Comparison of ENCODE assay signal across 24 mouse cellular contexts in the genomic region with DNA sequence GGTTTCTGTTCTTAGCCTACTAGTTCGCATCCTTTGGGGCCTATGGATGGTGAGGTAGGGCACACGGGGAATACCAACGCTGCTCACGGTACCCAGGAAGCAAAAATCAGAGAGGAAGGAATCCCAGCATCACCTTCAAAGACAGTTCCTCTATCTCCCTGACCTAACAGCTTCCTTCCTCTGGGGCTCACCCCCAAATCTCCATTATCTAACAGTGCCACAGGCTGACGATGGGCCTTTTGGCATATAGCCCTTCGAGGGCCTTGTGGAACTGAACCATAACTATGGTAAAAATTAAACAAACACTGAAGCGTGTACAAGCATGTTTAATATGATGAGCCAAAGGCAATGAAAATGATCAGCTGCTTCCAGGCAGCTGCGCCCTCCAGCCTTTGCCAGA. TPM values are rescaled to one million over a fixed set of nuclear protein-coding genes. Genes with fewer than 3 reads are reported as not detected.
DNase-seq lines count a peak whose midpoint lies in the region; ATAC-seq and TF ChIP-seq lines count a peak whose summit lies in the region.
"Had no signal": no experiment of that assay in that cellular context is flagged by ENCODE, and none has a peak within 500 bp of the region (broad histone marks: within the 10 kb centered on the region; RNA-seq: fewer than 3 reads in every experiment).

No protein-coding gene starts in this region.

- peak; percentile 44 to 57 for DNase-seq in cerebellum, postnatal 10 days
- no peak for DNase-seq in kidney, postnatal 14 days
- no peak for DNase-seq in lung, postnatal 0 days (ENCODE audit: low spot score)
- DNase-seq in lung, postnatal 25 days (ENCODE audit: low spot score): no peak
- no peak for DNase-seq in urinary bladder, postnatal 36 days (ENCODE audit: low spot score in 2 of 2)
- DNase-seq: adrenal gland, postnatal 10 days; B cell, adult 2 months; cerebellum, adult 18-20 months; cerebellum, adult 9-11 months; embryo, embryonic 11 days; heart, adult 18-20 months; heart, postnatal 10 days; heart, postnatal 4 days had no signal

- no peaks in the 10 kb centered on the region for H3K27me3 ChIP-seq in kidney, embryonic 16.5 days (ENCODE audit: insufficient read depth, low read length)
- H3K27me3 ChIP-seq in lung, postnatal 0 days (replicated peaks; ENCODE audit: insufficient read depth, low read length): no peaks in the 10 kb centered on the region
- H3K27me3 ChIP-seq: embryonic facial prominence, embryonic 15.5 days; hindbrain, embryonic 12.5 days had no signal

- H3K36me3 ChIP-seq in kidney, embryonic 16.5 days (ENCODE audit: insufficient read depth, low read length): no peaks in the 10 kb centered on the region
- H3K36me3 ChIP-seq in lung, postnatal 0 days (ENCODE audit: insufficient read depth, low read length): no peaks in the 10 kb centered on the region
- H3K36me3 ChIP-seq: embryonic facial prominence, embryonic 15.5 days; forebrain, embryonic 10.5 days; hindbrain, embryonic 12.5 days had no signal

- no peak for TF ChIP-seq CTCF in lung, postnatal 0 days (IDR thresholded peaks at IDR 0.05)

- no peak overlapping the region for H3K4me3 ChIP-seq in kidney, embryonic 16.5 days (ENCODE audit: low read length)
- H3K4me3 ChIP-seq in lung, postnatal 0 days (ENCODE audit: low read depth, low read length): no peak overlapping the region
- H3K4me3 ChIP-seq: embryonic facial prominence, embryonic 15.5 days; erythroblast, embryonic 14.5 days; forebrain, embryonic 10.5 days; heart, embryonic 10.5 days; hindbrain, embryonic 12.5 days had no signal

- no peak for ATAC-seq in cerebellum, adult (ENCODE audit: insufficient number of reproducible peaks, low FRiP score, low TSS enrichment)
- no peak for ATAC-seq in kidney, embryonic 16.5 days (ENCODE audit: low FRiP score, low TSS enrichment)
- no peak for ATAC-seq in lung, postnatal 0 days
- peak; percentile 60 for ATAC-seq in megakaryocyte-erythroid progenitor cell, adult 5-6 weeks (replicated peaks; ENCODE audit: low FRiP score, low TSS enrichment, poor library complexity, severe bottlenecking)
- ATAC-seq: CD4-positive, CD25-positive, alpha-beta regulatory T cell, adult 4 months; forebrain, embryonic 14.5 days had no signal

- 80% methylated on average over 8 of the region's 8 CpGs for WGBS in kidney, embryonic 16.5 days
- 50% methylated on average over 8 of the region's 8 CpGs for WGBS in lung, postnatal 0 days

- peak overlapping the region; percentile 52; the same call in 1 of the 2 replicates for H3K27ac ChIP-seq in kidney, embryonic 16.5 days (ENCODE audit: low read length)
- peak overlapping the region; percentile 28; the same call in 1 of the 2 replicates for H3K27ac ChIP-seq in lung, postnatal 0 days (ENCODE audit: low read length)
- H3K27ac ChIP-seq: embryonic facial prominence, embryonic 15.5 days; forebrain, embryonic 10.5 days; heart, embryonic 10.5 days; hindbrain, embryonic 12.5 days had no signal

- peaks cover 28% of the 10 kb centered on the region for H3K4me1 ChIP-seq in kidney, embryonic 16.5 days (ENCODE audit: insufficient read depth, low read length)
- peaks cover 19% of the 10 kb centered on the region; the same call in 1 of the 2 replicates for H3K4me1 ChIP-seq in lung, postnatal 0 days (ENCODE audit: insufficient read depth, low read depth, low read length)
- H3K4me1 ChIP-seq: hindbrain, embryonic 12.5 days had no signal

- H3K9me3 ChIP-seq in kidney, embryonic 16.5 days (ENCODE audit: low read length): no peaks in the 10 kb centered on the region
- H3K9me3 ChIP-seq in lung, postnatal 0 days (ENCODE audit: low read length): no peaks in the 10 kb centered on the region
- H3K9me3 ChIP-seq: embryonic facial prominence, embryonic 15.5 days; forebrain, embryonic 10.5 days; G1E; heart, embryonic 10.5 days; hindbrain, embryonic 12.5 days had no signal

- H3K9ac ChIP-seq in kidney, embryonic 16.5 days (replicated peaks; ENCODE audit: low read length): no peak overlapping the region
- no peak overlapping the region for H3K9ac ChIP-seq in lung, postnatal 0 days (replicated peaks; ENCODE audit: low read depth)
- H3K9ac ChIP-seq: embryonic facial prominence, embryonic 15.5 days; hindbrain, embryonic 12.5 days had no signal

- TF ChIP-seq EP300 in lung, postnatal 0 days (IDR thresholded peaks at IDR 0.05): no peak

- H3K4me2 ChIP-seq in kidney, embryonic 16.5 days (replicated peaks; ENCODE audit: low read depth, low read length): no peak overlapping the region
- H3K4me2 ChIP-seq in lung, postnatal 0 days (replicated peaks; ENCODE audit: low read depth, low read length): no peak overlapping the region
- H3K4me2 ChIP-seq: embryonic facial prominence, embryonic 15.5 days; hindbrain, embryonic 12.5 days had no signal

RNA-seq across cellular contexts. Expression of a gene that starts 37.0 kb away (rescaled TPM):
- polyA plus RNA-seq in kidney, embryonic 16.5 days (2015; fragmentation: Nextera tagmentation; extraction: Ambion mirVana): 76.0 and 88.1 TPM in 2 replicates
- polyA plus RNA-seq in lung, postnatal 0 days (2015; fragmentation: Nextera tagmentation; extraction: Ambion mirVana): 88.4 and 107 TPM in 2 replicates
- 22.7 and 27.6 TPM in 2 replicates for total RNA-seq in megakaryocyte-erythroid progenitor cell, adult 5-6 weeks (2014; fragmentation: Nextera tagmentation)
- total RNA-seq in megakaryocyte-erythroid progenitor cell, adult 5-6 weeks (2017): 17.9 and 24.2 TPM in 2 replicates

Comparison
In these comparisons a context has a peak if more than half of its experiments do, and no peak if none do; other contexts are left out.
1. DNase-seq: peak in cerebellum, postnatal 10 days (2 of 2); none in kidney, postnatal 14 days (single experiment), lung, postnatal 0 days (single experiment), lung, postnatal 25 days (single experiment) and urinary bladder, postnatal 36 days (0 of 2).